Comparison of ENCODE assay signal across 11 mouse cellular contexts in the genomic region with DNA sequence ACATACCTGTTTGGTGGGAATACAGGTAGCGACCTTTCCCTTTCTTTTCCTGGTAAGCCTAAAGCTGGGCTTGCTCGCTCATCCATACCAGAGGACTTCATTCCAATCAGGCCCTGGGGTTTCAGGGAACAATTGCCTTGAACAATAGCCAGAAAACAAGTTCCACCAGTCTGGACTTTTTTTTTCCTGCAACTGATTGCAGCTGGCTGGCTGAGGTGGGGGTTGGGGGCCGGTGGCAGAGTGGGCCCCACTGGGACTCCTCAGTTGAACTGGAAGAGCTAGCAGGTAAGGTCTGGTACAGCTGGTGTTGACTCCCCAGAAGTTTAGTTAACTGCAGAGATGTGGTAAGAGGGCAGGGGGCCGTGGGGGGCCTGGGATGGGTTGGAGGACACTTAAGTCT.
A peak's percentile ranks its signal among the peaks of the same experiment; 100 is the strongest.
DNase-seq lines count a peak whose midpoint lies in the region; ATAC-seq lines count a peak whose summit lies in the region.
"Had no signal": no experiment of that assay in that cellular context is flagged by ENCODE, and none has a peak within 500 bp of the region (broad histone marks: within the 10 kb centered on the region; RNA-seq: fewer than 3 reads in every experiment).

No protein-coding gene starts in this region.

- WGBS in liver, embryonic 16.5 days (ENCODE audit: insufficient replicate concordance): 35% methylated on average over 4 of the region's 4 CpGs
- WGBS in liver, embryonic 12.5 days (ENCODE audit: insufficient replicate concordance): 45% methylated on average over 4 of the region's 4 CpGs
- WGBS in intestine, embryonic 15.5 days: 24% methylated on average over 4 of the region's 4 CpGs

- H3K4me3 ChIP-seq in liver, embryonic 16.5 days (ENCODE audit: low read depth, low read length): no peak overlapping the region
- no peak overlapping the region for H3K4me3 ChIP-seq in liver, embryonic 12.5 days
- H3K4me3 ChIP-seq in intestine, embryonic 15.5 days (replicated peaks): no peak overlapping the region
- H3K4me3 ChIP-seq: liver, embryonic 15.5 days had no signal

- no peak overlapping the region for H3K27ac ChIP-seq in liver, embryonic 16.5 days (ENCODE audit: low read length)
- H3K27ac ChIP-seq in liver, embryonic 12.5 days: no peak overlapping the region
- H3K27ac ChIP-seq in intestine, embryonic 15.5 days: peak overlapping the region; percentile 71
- H3K27ac ChIP-seq: liver, embryonic 15.5 days had no signal

- H3K36me3 ChIP-seq in liver, embryonic 16.5 days (ENCODE audit: control insufficient read depth, insufficient read depth): no peaks in the 10 kb centered on the region
- H3K36me3 ChIP-seq in liver, embryonic 12.5 days: no peaks in the 10 kb centered on the region
- H3K36me3 ChIP-seq in intestine, embryonic 15.5 days: no peaks in the 10 kb centered on the region
- H3K36me3 ChIP-seq: liver, embryonic 15.5 days had no signal

- no peak; the same call in 1 of the 2 replicates for ATAC-seq in liver, embryonic 16.5 days (ENCODE audit: low read depth)
- no peak for ATAC-seq in liver, embryonic 12.5 days
- peak; percentile 81 for ATAC-seq in intestine, embryonic 15.5 days

- peaks cover 10% of the 10 kb centered on the region for H3K4me1 ChIP-seq in liver, embryonic 16.5 days (ENCODE audit: control insufficient read depth, low read depth, low read length)
- H3K4me1 ChIP-seq in liver, embryonic 12.5 days: peaks cover 23% of the 10 kb centered on the region; the same call in 1 of the 2 replicates
- H3K4me1 ChIP-seq in intestine, embryonic 15.5 days (replicated peaks): peaks cover 30% of the 10 kb centered on the region

- H3K27me3 ChIP-seq in liver, embryonic 16.5 days (ENCODE audit: control insufficient read depth, insufficient read depth, low read depth, low read length): peaks cover 3% of the 10 kb centered on the region
- H3K27me3 ChIP-seq in liver, embryonic 12.5 days (replicated peaks): peaks cover 14% of the 10 kb centered on the region
- no peaks in the 10 kb centered on the region for H3K27me3 ChIP-seq in intestine, embryonic 15.5 days (replicated peaks)

- peak; percentile 35 for DNase-seq in embryo, embryonic 10.5 days (ENCODE audit: low spot score)
- no peak for DNase-seq in embryo, embryonic 9.5 days (ENCODE audit: extremely low spot score)
- DNase-seq in retina, embryonic 14.5 days (ENCODE audit: low spot score): peak; percentile 53
- no peak for DNase-seq in adrenal gland, postnatal 4 days (ENCODE audit: low spot score in 2 of 2)
- no peak for DNase-seq in cerebellum, adult 18-20 months
- DNase-seq: gastrocnemius, postnatal 10 days; right cerebral cortex, postnatal 4 days had no signal

- peak overlapping the region; percentile 9; the same call in 1 of the 2 replicates for H3K9ac ChIP-seq in liver, embryonic 16.5 days (ENCODE audit: low read depth, low read length)
- H3K9ac ChIP-seq in liver, embryonic 12.5 days: no peak overlapping the region
- no peak overlapping the region for H3K9ac ChIP-seq in intestine, embryonic 15.5 days
- H3K9ac ChIP-seq: liver, embryonic 15.5 days had no signal

- no peaks in the 10 kb centered on the region for H3K9me3 ChIP-seq in liver, embryonic 16.5 days (replicated peaks; ENCODE audit: control insufficient read depth, low read length)
- no peaks in the 10 kb centered on the region for H3K9me3 ChIP-seq in liver, embryonic 12.5 days (replicated peaks)
- no peaks in the 10 kb centered on the region for H3K9me3 ChIP-seq in intestine, embryonic 15.5 days
- H3K9me3 ChIP-seq: liver, embryonic 15.5 days had no signal

- no peak overlapping the region for H3K4me2 ChIP-seq in liver, embryonic 16.5 days (ENCODE audit: low read depth, low read length)
- no peak overlapping the region for H3K4me2 ChIP-seq in liver, embryonic 12.5 days
- peak overlapping the region; percentile 22; the same call in 1 of the 2 replicates for H3K4me2 ChIP-seq in intestine, embryonic 15.5 days (replicated peaks)
- H3K4me2 ChIP-seq: liver, embryonic 15.5 days had no signal

Comparison
In these comparisons a context has a peak if more than half of its experiments do, and no peak if none do; other contexts are left out.
1. DNase-seq: peak in embryo, embryonic 10.5 days (single experiment) and retina, embryonic 14.5 days (single experiment); none in embryo, embryonic 9.5 days (single experiment), adrenal gland, postnatal 4 days (0 of 2) and cerebellum, adult 18-20 months (0 of 2).